Mouse (Mus musculus) A20 (cell line): ENCODE measurements around the gene Riiad1.

Source experiments
- DNase-seq: peaks from one replicate; pipeline ENCODE4 v3.0.0-alpha.2; 2011; ENCODE audit warnings: low read depth, low spot score

The Riiad1 gene

DNA sequence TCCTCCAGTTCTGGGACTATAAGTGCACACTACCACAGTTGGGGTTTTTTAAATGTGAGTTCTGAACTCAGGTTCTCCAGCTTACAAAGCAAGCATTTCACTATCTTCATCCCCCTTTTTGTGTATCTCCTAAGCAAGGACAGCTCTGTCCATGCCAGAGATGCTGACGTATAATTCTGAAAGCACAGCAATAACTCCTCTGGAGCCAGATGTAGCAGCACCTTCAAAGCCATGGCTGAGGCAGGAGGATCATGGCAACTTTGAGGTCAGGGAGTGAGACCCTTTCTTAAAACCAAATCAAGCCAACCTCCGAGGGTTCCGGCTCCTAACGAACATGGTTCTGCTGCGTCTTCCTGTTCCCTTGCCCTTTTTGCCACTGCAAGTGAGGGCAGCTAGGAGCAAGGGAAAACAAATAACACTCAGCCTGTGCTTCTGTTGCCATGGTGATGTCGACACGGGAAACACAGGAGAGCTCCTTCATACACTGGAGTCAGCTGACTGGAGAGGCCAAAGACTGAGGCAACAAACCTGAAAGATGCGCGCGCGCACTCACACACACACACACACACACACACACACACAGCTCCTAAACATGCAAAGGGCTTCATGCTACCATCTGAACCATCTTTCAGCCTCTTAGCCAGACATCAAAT, 16.1 kb downstream of the Riiad1 start:
- DNase-seq: no peak

DNA sequence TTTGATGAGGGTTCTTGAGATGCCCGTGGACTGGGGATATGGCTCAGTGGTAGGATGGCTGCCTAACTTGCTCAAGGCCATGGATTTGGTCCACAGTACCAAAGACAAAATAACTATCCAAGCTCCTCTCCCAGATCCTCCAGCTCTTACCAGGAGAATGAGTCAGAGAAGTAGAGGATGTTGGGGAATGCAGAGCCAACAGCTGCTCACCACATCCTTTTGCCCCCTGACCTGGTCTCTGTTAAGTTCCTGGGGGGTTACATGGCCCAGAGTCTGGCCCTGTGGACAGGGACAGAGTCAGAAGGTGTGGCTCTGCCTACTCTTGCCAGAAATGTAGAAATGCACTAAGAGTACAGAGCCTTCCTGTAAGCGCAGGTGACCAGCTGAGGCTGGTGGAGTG, 20.3 kb downstream of the Riiad1 start:
- no peak for DNase-seq

DNA sequence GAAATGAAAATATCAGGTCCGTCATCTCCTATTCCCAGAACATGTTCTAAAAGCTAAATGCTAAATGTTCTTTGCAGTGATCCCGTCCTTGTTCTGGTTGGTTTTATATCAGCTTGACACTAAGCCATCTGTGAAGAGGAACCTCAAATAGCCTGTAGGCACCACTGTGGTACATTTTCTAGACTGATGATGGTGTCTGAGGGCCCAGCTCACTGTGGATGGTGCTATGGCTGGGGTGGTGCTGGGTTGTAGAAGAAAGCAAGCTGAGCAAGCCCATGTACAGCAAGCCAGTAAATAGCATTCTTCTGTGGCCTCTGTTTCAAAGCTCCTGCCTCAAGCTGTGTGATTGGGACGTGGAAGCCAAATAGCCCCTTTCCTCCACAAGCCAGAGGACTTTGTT, 23.1 kb downstream of the Riiad1 start:
- no peak for DNase-seq

DNA sequence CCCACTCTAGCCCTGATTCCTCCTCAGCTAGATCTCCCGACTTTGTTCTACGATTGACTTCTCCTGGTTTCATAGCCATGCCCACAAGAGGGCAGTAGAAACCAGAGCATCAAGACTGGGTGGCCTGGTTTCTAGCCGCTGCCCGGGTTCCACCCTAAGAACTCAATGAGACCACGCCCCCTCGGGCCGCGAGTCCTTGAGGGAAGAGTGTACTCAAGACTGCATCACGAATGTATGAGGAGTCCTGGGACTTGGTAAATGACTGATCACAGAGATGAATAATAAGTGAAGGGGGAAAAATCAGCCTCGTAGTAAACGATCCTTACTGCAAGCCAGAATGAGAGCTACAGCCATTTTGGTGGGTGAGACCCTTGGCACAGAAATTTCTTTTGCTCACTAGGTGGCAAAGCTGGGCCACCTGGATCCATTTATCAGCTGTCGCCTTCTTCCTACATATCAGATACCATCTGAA, 23.6 kb downstream of the Riiad1 start:
- peak; percentile 91 for DNase-seq

DNA sequence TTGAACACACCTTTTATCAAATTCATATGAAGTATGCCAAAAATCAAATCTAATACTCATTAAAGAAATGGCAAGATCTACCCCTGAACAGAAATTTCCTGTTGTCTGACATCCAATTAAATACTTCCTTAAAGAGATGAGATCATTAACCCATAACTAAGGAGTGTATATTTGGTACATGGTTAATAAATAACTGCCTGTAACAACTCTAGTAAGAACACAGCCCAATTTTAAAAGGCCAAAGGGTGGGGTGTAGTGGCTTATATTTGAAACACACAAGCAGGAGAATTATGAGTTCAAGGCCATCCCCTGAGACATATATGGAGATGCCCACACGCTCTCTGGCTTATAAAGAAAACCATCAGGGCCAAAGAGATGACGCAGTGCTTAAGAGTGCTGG, 30.8 kb downstream of the Riiad1 start:
- no peak for DNase-seq

DNA sequence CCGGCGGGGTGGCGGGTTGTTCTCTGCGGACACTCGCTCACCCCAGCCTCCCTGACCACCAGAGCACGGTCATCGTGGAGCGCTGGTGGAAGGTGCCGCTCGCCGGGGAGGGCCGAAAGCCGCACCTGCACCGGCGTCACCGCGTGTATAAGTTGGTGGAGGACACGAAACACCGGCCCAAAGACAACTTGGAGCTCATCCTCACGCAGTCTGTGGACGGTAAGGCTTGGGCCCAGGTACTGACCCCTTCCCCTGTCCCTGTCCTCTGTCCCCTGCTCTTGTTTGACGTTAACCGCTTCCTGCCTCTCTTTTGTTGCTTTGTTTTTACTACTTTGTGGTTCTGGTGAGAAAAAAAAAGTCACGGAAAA, 36.6 kb downstream of the Riiad1 start, which contains the start of gene Oaz3:
Gene Oaz3, minus strand, starts transcription at position 319 of the 368 bp plus-strand sequence.
- DNase-seq: no peak

DNA sequence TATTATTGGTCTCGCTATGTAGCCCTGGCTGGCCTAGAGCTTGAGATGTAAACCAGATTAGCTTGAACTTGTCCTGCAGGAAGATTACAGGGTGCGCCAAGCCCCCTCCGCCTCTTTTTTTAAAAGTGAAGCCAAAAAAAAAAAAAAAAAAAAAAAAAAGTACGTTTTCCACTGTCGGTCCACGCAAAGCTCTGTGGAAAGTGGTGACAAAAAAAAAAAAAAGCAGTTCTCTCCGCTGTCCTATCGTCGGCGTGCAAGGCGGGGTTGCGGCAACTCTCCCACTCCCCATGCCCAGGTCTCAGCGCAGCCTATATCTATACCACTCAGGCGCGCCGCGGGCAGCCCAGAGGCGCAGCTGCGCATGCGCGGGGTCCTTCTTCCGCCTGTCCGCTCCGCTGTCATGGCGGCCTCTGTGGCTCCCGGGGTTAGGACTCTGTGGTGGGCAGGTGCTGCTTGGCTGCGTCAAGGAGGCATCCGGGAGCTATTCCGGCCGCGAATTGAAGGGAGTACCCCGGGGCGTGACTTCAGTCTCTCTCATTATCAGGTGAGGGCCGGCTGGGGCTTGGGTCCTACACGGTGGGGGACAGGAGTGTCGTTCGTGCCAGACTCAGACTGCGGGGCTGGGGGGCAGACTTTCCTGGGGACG, 37.1 kb downstream of the Riiad1 start, which contains the start of gene Mrpl9:
Gene Mrpl9, plus strand, starts transcription at position 368 of the 646 bp plus-strand sequence.
- peak; percentile 95 for DNase-seq

DNA sequence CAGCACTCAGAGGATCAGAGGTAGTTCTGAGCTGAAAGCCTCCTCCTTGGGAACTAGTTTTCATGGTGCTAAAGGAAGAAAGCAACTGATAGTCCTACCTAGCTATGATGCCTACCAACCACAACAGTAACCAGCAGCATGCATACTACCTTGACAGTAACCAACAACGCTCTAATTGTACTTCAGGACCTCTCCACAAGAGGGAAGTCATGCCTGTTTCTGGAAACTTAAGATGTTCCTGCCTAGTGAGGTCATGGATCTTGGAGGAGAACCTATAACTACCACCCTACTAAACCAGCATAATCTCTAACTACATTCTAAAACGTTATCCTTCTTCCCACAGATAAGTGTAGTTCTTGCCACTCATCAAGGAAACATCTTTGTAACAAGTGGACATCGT, 39.0 kb downstream of the Riiad1 start:
- DNase-seq: peak; percentile 38

DNA sequence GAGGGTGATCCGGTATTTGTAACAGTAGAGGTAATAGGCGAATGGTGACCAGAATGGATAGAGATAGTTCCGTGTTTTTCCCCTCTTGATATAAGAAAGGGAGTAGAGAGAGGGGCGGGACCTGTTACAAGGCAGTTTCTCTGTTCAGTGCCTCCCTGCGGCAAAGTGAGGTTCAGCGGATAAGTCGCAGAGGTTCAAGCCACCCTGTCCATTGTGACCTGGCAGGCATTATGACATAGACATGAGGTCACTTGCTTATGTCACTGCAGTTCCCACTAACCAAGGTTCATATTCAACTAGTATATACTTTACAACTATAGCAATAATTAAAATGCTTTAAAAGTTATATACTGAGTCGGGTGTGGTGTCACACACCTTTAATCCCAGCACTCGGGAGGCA, 43.7 kb downstream of the Riiad1 start:
- no peak for DNase-seq

DNA sequence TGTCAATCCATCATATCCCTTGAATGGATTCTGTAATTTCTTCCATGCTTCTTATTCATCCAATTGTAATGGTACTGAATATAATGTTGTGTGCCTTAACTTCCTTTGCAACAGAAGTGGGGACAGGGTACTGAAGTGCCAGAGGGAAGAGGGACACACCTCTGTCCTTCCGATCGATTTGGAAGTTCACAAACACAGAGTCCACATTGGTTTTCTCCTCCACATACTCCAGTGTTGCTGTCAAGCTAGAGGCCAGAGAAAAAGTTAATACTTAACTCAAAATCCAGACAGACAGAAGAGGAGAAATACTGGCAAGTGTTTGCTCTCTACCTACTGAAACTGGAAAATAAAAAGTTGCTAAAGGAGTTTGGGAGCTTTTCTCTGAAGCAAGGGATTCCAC, 45.8 kb downstream of the Riiad1 start:
- DNase-seq: no peak

DNA sequence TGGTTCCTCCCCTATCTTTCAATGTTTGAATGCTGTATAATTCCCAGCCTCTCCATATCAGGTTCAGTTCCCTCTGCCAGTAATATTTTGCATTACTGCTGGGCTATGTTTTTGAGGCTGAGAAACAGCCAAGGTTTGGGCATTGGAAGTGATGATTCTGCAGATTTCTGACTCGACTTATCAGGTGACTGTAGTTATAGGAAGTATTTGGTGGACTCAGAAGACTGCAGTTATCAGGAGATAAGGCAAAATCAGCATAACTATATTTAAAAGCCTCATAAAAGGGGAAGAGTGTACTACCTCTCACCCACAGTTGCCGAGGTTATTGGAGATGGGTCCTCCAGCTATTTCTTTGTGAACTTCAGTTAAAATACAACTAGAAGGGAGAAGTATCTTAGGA, 49.2 kb downstream of the Riiad1 start:
- no peak for DNase-seq
